Mouse (Mus musculus): ENCODE measurements around the gene Snap25.

- TF ChIP-seq CTCF (IDR thresholded peaks at IDR 0.05; ENCODE audit: low read depth) (no peak), EP300 (IDR thresholded peaks at IDR 0.05; ENCODE audit: low read depth) (no peak)
Measured at GRCm38 (mm10) chr2:136712441-136713015, 725 bp upstream of the Snap25 start.

Data from heart, postnatal 0 days (tissue).